Mouse (Mus musculus) thymus, postnatal 25 days (tissue): ENCODE measurements at regions not wholly inside any gene's neighbourhood (a gene's known extent, or its start where the extent isn't known, plus 50 kb on each side); places are given as distances from the start of the nearest gene placed in this dataset.
A peak's percentile ranks its signal among the peaks of the same experiment; 100 is the strongest.
"Not testable (repeated sequence)": the region's sequence is repeated elsewhere in the genome, so short reads cannot be mapped to it uniquely, and the experiment has no call there.

ENCODE experiments used
- DNase-seq: peaks from one replicate; pipeline ENCODE4 v3.0.0; 2022

DNA sequence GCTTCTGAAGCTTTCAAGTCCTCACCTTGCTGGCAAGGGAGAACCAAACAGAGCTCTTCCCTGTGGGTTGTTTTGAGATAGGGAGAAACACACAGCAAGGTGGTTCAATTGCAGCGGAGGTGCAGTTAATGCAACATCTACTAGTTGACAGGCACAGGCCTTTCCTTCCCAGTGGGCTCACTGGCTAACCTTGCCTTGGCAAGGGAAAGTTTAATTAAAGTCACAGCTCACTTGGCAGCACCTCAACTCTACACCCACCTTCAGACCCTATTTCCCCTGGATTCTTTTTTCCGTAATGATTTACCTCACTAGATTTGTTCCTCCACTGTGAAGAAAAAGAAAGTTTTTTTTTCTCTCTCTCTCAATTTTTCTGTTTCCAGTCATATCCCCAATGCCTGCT is 314.5 kb downstream of the Tlr4 start:
- DNase-seq = no peak

DNA sequence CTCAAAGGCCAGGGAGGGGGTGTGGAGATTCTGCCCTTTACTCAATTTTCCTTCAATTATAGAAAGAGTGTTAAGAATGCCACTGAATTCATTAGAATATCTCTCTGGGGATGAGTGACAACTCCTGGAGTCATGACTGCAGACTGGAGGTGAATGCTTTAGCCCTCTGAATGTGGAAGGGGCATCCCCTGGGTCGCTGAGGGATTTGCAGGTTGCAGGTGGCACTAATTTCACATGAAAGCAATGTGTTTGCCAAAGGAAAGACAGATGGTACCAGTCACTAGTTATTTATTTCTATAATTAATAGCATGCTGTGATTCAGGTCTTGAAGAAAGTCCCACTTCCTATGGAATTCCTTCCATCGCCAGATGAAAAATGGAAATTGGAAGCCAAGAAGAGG is 321.1 kb downstream of the Tlr4 start:
- no peak for DNase-seq

DNA sequence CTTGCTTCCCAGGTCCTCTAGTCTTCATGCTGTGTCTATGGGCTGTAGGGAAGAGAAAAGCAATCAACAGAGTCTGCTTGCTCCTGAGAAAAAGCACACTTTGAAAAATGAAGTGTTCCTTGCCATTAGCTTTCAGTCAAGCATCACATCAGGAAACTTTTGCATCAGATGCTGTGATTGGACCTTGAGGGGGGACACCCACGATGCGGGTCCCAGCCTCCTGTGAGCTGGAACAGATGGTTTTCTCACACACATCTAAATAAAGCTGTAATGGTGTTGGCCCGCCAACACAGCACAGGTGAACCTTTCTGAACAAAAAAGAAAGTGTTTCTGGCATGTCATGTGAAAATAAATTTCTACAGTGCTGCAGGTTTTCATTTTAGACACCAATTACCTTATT is 335.3 kb downstream of the Tlr4 start:
- no peak for DNase-seq

DNA sequence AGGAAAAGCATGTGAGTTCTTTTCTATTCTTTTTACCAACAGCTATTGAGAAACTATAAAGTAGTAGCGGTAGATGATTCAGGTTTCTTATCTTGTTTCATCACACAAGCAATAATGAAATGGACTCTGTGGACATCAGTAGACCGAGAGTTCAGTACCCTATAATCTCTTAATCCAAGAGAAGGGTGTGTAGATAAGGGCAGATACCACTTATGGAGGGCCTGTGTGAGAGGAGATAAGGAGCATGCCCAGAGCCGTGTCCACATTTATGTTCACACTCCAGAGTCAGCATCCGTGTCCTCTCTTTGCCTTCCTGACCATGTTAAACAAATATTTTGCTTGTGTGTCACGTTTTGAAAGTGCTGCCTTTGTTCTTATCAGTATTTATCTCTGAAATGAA is 340.3 kb downstream of the Tlr4 start:
- DNase-seq = no peak

DNA sequence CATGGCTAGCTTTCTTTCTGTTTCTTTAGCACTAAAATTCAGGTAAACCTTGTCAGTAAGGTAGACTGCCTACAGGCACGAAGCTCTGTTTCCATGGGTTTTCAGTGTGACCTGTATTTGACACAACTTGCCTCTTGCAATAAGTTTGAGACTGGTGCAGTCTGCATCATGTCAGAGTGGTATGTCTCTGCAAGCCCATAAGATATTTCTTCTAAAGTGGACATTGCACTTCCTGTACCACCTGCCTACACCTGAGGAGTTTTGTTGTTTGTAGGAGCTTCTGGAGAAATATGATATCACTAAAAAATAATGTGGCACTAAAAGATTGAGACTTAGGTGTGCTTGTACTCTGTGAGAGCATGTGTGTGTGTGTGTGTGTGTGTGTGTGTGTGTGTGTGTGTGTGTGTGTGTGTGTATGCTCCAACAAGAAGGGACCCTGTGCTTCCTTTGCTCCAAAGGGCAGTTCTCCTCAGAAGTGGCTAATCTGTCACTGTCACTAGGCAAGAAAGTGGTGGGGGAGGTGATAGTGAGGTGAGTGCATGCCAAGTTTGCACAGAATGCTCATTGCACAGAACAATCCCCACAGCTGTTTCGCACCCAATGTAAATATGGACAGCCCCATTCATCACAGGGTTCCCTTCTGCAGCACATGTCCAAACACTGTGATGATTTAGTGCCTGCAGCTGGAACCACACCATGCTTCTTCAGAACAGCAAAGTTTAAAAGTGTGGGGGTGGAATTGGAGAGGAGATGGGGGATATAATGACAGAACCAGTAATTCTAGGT is 360.5 kb downstream of the Tlr4 start:
- DNase-seq = no peak

DNA sequence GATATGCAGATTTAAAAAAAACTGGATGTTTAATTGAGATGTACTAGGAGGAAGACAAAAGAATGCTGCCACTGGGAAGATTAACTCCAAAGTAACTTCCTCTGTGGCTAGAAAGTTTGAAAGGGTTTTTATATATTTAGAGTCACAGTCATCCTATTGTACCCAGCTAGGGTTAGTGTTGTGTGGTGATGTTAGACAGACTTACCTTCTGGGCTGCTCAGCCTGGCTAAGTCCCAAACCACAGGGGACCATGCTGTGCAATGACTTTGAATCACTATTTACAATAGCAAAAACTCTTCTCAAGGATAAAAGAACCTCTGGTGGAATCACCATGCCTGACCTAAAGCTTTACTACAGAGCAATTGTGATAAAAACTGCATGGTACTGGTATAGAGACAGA is 363.2 kb downstream of the Tlr4 start:
- no peak for DNase-seq

DNA sequence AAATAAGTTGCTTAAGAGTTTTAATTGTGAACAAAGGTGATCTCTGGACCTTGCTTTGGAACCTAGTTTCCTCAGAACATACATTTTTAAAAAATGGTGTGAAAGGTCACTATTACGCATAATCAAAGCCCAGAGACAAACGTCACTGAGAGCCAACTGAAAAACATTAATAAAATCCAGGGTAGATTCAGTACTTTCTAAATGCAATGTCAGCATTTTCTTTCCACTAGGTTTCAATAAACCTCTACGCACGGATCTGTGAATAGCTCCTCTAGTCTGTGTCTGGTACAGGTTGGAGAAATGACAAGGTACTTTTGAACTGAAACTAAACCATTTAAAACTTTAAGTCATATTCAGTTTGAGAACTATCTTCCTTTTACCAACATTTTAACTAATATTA is 367.0 kb downstream of the Tlr4 start:
- no peak for DNase-seq

DNA sequence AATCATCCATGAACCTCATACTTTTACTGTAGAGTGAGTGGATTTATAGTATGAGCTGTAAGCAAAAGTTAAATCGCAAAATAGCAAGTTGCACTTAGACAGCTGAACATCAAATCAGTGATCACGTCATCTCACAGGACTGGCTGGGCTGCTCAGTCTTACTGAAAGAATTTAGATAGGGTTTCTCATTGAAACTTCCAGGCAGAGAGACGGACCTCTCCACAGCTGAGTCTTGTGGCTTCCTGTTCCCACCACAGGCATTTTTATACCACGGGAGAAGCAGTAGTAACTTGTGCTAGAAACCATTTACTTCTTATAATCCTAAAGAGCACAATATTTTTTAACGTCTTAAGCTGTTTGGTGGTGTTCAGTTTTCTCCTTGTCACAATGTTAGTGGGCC is 369.5 kb downstream of the Tlr4 start:
- no peak for DNase-seq

DNA sequence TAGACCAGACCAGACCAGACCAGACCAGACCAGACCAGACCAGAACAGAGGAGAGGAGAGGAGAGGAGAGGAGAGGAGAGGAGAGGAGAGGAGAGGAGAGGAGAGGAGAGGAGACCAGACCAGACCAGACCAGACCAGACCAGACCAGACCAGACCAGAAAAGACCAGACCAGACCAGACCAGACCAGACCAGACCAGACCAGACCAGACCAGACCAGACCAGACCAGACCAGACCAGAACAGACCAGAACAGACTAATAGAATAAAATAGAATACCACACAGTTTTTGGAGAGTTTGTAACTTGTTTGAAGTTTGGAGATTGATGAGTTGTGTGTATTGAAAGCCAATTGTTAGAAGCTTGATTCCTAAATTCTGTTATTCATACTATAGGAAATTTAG is 381.0 kb downstream of the Tlr4 start:
- DNase-seq = peak; percentile 7

DNA sequence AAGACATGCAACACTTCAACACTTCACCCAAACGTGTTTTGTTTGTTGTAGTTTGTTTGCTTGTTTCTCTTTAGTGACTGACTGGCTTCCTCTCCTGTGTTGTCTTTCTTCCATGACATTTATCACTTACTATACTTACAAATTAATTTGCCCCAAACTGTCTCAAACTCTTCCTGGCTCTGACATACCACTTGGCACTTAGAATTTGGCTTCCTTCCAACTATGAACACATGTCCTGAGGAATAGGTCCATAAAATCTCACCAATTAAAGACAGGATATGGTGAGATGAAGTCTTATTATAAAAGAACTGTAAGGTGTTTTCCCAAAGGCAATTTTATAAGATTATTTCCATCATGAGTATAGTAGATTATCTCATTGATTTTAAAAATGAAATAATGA is 386.0 kb downstream of the Tlr4 start:
- no peak for DNase-seq

DNA sequence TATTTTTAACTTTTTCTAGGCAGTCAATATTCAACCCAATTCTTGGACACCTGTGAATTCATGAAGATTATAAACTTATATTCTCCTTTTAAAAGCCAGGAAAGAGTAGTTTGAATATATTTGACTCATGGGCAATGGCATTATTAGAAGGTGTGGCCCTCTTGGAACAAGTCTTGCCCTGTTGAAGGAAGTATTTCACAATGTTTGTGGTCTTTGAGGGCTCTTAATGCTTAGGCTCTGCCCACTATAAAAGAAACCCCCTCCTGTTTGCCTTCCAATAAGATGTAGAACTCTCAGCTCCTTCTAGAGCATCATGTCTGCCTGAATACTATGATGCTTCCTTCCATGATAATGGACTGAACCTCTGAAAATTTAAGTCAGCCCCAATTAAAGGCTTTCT is 397.1 kb downstream of the Tlr4 start:
- no peak for DNase-seq

DNA sequence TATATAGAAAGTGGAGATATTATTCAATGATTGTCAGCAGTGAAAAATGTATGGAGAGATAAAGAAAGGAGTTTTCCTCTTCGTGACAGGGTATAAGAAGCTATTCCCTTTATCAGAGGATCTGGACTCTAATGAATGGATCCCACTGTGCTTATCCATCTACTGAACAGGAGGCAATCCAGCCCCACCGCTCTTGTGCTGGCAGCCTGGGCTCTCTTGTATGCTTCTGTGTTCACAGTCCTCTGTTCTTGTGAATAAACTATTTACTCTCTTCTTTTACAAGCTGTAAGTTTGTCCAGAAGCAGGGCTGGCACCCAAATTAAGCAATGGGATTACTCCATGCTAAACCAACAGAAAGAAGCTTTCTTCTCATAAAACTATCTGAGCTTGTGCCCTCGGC is 401.8 kb downstream of the Tlr4 start:
- no peak for DNase-seq

DNA sequence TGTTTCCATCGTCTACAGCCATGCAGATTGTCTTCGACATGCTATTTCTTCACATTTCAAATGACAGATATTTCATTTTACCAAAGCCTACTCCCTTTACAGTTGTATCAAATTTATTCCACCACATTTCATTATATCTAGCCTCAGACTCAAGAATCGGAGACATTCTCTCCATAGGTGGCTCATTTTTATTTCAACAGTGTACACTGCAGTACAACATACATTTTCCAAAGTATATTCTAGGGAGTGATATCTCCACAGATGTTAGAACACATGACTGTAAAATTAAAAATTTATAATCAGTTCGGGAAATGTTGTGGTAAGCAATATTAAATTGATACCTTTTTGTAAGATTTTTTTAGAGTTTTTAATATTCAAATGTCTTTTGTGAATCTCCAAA is 446.2 kb downstream of the Tlr4 start:
- DNase-seq = no peak

DNA sequence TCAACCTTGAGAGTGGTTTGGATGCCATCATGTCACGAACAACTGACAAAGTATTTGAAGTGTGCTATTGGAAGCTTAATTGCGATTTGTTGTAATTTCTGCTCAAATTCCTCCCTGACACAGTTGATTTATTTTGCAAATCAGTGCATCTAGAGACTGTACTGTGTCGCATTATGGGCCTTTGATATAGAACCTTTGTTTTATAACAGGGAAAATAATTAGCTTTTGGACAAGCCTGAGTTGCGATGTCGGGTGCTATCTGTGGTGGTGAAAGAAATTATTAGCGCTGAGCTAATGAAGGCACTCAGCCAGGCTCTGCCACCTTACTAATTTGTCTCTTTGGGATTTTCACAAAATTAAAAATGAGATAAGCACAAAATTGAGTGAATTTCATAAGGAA is 473.6 kb downstream of the Tlr4 start:
- no peak for DNase-seq

DNA sequence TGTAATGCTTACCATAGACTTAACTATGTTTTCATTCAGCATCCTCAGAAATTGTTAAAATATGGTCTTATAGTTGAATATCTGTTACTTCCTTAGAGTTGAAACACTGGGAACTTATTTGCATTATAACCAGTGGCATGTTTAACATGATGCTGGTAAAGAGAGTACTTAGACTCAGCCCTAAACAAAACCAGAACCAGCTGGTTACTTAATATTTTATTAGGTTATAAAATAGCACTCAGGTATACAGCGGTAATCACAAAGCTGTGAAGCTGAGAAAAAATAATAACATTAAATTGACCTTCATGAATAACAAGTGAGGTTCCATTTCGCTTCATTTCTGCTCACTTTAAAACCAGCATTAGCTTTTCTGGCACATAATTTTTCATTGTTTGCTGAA is 474.4 kb downstream of the Tlr4 start:
- no peak for DNase-seq

DNA sequence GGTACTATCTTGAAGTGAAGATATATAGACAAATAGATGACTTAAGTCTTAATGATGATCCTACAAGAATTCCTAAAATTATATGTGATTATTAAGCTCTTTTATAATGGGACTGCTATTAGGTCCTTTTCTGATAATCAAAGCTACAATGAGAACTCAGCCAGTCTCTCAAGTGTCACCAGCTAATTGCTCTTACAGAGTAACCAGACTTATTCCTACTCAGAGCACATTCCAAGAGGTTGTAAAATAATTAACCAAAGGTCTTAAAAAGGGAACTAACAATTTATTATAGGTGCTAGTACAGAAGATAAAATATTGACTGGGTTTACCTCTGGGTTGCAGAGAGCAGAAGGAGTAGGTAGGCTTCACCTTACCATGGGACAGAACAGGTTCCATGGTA is 492.7 kb downstream of the Tlr4 start:
- not testable (repeated sequence) for DNase-seq
